Mouse (Mus musculus) ES-E14 (cell line): ENCODE data around the gene Gm9573. TPM values are rescaled to one million over a fixed set of nuclear protein-coding genes. Genes with fewer than 3 reads are reported as not detected.

Source experiments
- DNase-seq: peaks from one replicate; pipeline ENCODE4 v3.0.0-alpha.2; 2013; ENCODE audit warnings: low read depth, low spot score
- H3K27ac ChIP-seq: 2 replicates; pipeline ENCODE4 v1.5.1; 2012; ENCODE audit warnings: low read depth, mild to moderate bottlenecking, low read length, moderate library complexity, mixed read lengths; ENCODE audit not compliant: poor library complexity, insufficient read depth, severe bottlenecking
- H3K36me3 ChIP-seq: 2 replicates; pipeline ENCODE4 v1.6.1; 2012; ENCODE audit warnings: mild to moderate bottlenecking, low read length, moderate library complexity, mixed read lengths; ENCODE audit not compliant: control insufficient read depth, poor library complexity, insufficient read depth, severe bottlenecking
- H3K4me1 ChIP-seq, 2 experiments: fragments of 150-350 bp in 1 of 2; sonication (generic) in 1 of 2; 2 replicates each; pipeline ENCODE4 v1.6.1; 2012; ENCODE audit warnings: low read length in 2 of 2, mild to moderate bottlenecking in 1 of 2, mixed read lengths in 1 of 2; ENCODE audit not compliant: control insufficient read depth in 2 of 2, insufficient read depth in 2 of 2, poor library complexity in 1 of 2
- H3K4me3 ChIP-seq, 2 experiments: fragments of 150-350 bp in 1 of 2; sonication (generic) in 1 of 2; 2 replicates each; pipeline ENCODE4 v1.5.1; 2012; ENCODE audit warnings: low read length in 2 of 2, low read depth in 1 of 2, mild to moderate bottlenecking in 1 of 2, mixed read lengths in 1 of 2; ENCODE audit not compliant: insufficient read depth in 1 of 2, poor library complexity in 1 of 2, severe bottlenecking in 1 of 2
- H3K9ac ChIP-seq: 2 replicates; pipeline ENCODE4 v1.6.1; 2012; ENCODE audit warnings: low read depth, mild to moderate bottlenecking, low read length, mixed read lengths; ENCODE audit not compliant: poor library complexity, insufficient read depth, severe bottlenecking
- H3K9me3 ChIP-seq: fragments of 150-350 bp; sonication (generic); 2 replicates; pipeline ENCODE4 v1.6.1; 2012; ENCODE audit warnings: low read depth, mild to moderate bottlenecking, low read length; ENCODE audit not compliant: control insufficient read depth, insufficient read depth
- CHD2 ChIP-seq: IDR thresholded peaks from 2 replicates; pipeline ENCODE4 v1.6.1; 2014; ENCODE audit warnings: mild to moderate bottlenecking, low read depth, low read length, inconsistent platforms
- HCFC1 ChIP-seq: IDR thresholded peaks from 2 replicates; pipeline ENCODE4 v1.6.1; 2012; ENCODE audit warnings: low read length, inconsistent platforms, borderline replicate concordance; ENCODE audit not compliant: insufficient read depth
- MAFK ChIP-seq: IDR thresholded peaks from 2 replicates; pipeline ENCODE4 v1.6.1; 2014; ENCODE audit warnings: mild to moderate bottlenecking, low read depth, low read length, inconsistent platforms; ENCODE audit not compliant: insufficient read depth
- ZC3H11A ChIP-seq: IDR thresholded peaks from 2 replicates; pipeline ENCODE4 v1.6.1; 2012; ENCODE audit warnings: low read depth, mild to moderate bottlenecking, inconsistent platforms, low read length, borderline replicate concordance
- ZNF384 ChIP-seq: IDR thresholded peaks from 2 replicates; pipeline ENCODE4 v1.6.1; 2012; ENCODE audit warnings: low read depth, low read length, inconsistent platforms
- in situ Hi-C, 2 experiments: fragments of 600-800 bp; cut with MboI; formaldehyde crosslinking; loops; one replicate each; pipeline ENCODE4 v1.15.1; 2025; ENCODE audit warnings: low sequenced_read_pairs in 2 of 2, inconsistent platforms in 1 of 2; ENCODE audit not compliant: unreplicated experiment in 2 of 2
- total RNA-seq: library from RNA; depleted of rRNA; stranded (reverse); fragments of 300-350 nt; gene quantifications from 2 replicates; pipeline ENCODE4 v1.2.3, GENCODE M21; 2012

The Gm9573 gene
- total RNA-seq, 1 experiment, result not detected

GRCm38 (mm10) chr17:35592131-35592530, 34.3 kb downstream of the Gm9573 start:
- H3K9ac ChIP-seq, result peak overlapping the region; percentile 31; the same call in 1 of the 2 replicates
- H3K4me1 ChIP-seq, result peaks cover 12 to 24% of the 10 kb centered on the region in 2 experiments; a peak in 3 of 4 replicates
- no peak for DNase-seq
- no peak overlapping the region for H3K27ac ChIP-seq
- TF ChIP-seq MAFK (no peak), ZC3H11A (no peak), CHD2 (no peak), HCFC1 (no peak), ZNF384 (no peak)
- no peaks in the 10 kb centered on the region for H3K36me3 ChIP-seq
- in situ Hi-C loops, result no loop called here
- no peak overlapping the region for H3K4me3 ChIP-seq
- no peaks in the 10 kb centered on the region for H3K9me3 ChIP-seq

GRCm38 (mm10) chr17:35591731-35592130, 34.7 kb downstream of the Gm9573 start:
- in situ Hi-C loops, result no loop called here
- Histone ChIP-seq H3K9ac (no peak overlapping the region), H3K4me1 (peaks cover 12 to 24% of the 10 kb centered on the region in 2 experiments; a peak in 3 of 4 replicates), H3K9me3 (no peaks in the 10 kb centered on the region), H3K27ac (no peak overlapping the region), H3K36me3 (no peaks in the 10 kb centered on the region), H3K4me3 (no peak overlapping the region)
- no peak for DNase-seq
- TF ChIP-seq CHD2 (no peak), MAFK (no peak), ZNF384 (no peak), ZC3H11A (no peak)

- no peak overlapping the region for H3K4me3 ChIP-seq
- TF ChIP-seq ZC3H11A (no peak), HCFC1 (no peak), MAFK (no peak), ZNF384 (no peak), CHD2 (no peak)
- no peaks in the 10 kb centered on the region for H3K9me3 ChIP-seq
- peaks cover 12 to 24% of the 10 kb centered on the region in 2 experiments; a peak in 3 of 4 replicates for H3K4me1 ChIP-seq
- H3K36me3 ChIP-seq, result no peaks in the 10 kb centered on the region
- H3K9ac ChIP-seq, result no peak overlapping the region
- in situ Hi-C loops, result no loop called here
- H3K27ac ChIP-seq, result peak overlapping the region; percentile 30; the same call in 1 of the 2 replicates
- no peak for DNase-seq
Observed at GRCm38 (mm10) chr17:35591219-35591578, 35.2 kb downstream of the Gm9573 start.

- Histone ChIP-seq H3K4me1 (peaks cover 12 to 24% of the 10 kb centered on the region in 2 experiments; a peak in 3 of 4 replicates), H3K4me3 (no peak overlapping the region), H3K9ac (no peak overlapping the region), H3K36me3 (no peaks in the 10 kb centered on the region), H3K9me3 (no peaks in the 10 kb centered on the region), H3K27ac (peak overlapping the region; percentile 30; the same call in 1 of the 2 replicates)
- in situ Hi-C loops, result no loop called here
- TF ChIP-seq ZC3H11A (no peak), MAFK (no peak), ZNF384 (no peak), HCFC1 (no peak), CHD2 (no peak)
- peak; percentile 86 for DNase-seq
Observed at GRCm38 (mm10) chr17:35590410-35591218, 35.8 kb downstream of the Gm9573 start.
